Mouse (Mus musculus) adrenal gland, adult 2 months (tissue): Measurements from ENCODE around the gene Fbxl7. TPM values are rescaled to one million over a fixed set of nuclear protein-coding genes. Genes with fewer than 3 reads are reported as not detected.

Experiments
- DNase-seq: peaks from one replicate; pipeline ENCODE4 v3.0.0; 2021
- long read RNA-seq: library from polyadenylated mRNA; stranded (forward); transcript quantifications from one replicate; pipeline ENCODE4 v2.0.0, GENCODE M21; 2021
- polyA plus RNA-seq: library from polyadenylated mRNA; depleted of rRNA; stranded (reverse); fragments of >200 nt; gene quantifications from 2 replicates; pipeline ENCODE4 v1.2.3, GENCODE M21; 2012; rRNA removed
- total RNA-seq, 2 experiments: library from RNA; stranded (reverse); gene quantifications; 2 replicates each; pipeline ENCODE4 v1.2.3; 2021

Fbxl7 gene
- 10 to 100 TPM; 10.8 to 11.2 TPM for total RNA-seq
- polyA plus RNA-seq, result 9.6 and 11.9 TPM in 2 replicates
- long read RNA-seq, partial matches to known transcripts, result 0 of 2 reads
- long read RNA-seq, other reads (novel, unspliced or antisense), result 2 of 2 reads

- peak; percentile 97 for DNase-seq
These were observed at the start of gene Fbxl7 for GRCm38 (mm10) chr15:26895251-26895711. Fbxl7 (minus strand) TSS chr15:26895580.

DNA sequence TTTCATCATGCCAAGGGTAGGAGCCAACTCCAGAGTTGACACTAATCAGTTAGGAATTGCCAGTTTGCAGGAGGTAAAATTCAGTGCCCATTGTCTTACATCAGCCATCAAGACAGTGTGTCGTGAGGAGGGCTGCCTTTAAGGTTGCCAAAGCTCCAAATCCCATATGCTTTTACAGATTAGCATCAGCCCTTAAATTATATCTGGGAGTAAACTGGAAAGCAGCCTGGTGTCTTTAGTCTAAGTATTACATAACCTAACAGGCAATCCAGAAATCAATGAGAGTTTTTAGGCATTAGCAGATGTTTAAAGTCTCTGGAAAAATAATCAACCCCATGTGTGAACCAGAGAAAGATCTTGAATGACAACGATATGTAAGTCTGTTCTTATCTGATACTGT lies 26.6 kb upstream of the Fbxl7 start:
- DNase-seq, result no peak

DNA sequence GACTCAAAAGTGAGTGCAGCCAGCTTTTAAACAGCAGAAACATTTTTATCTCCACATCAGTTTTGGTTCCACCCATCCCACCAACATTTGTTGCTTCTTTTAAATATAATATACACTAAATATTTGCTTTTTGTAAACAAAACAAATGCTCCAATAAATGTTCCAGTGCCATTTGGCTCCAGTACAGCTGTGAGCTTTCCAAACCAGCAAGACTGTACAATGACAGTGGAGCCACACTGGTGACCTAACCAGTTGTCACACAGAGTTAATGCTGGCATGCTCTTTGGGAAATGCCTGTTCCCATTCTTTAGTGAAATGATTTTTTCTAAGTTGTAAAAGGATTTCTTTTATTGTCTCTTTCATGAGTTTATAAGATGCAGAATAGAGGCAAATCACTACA lies 18.0 kb upstream of the Fbxl7 start:
- no peak for DNase-seq

- DNase-seq, result no peak
These were observed 381 bp upstream of the Fbxl7 start for GRCm38 (mm10) chr15:26895761-26896160.

GRCm38 (mm10) chr15:26894801-26895229 lies 565 bp downstream of the Fbxl7 start:
- peak; percentile 70 for DNase-seq

- peak; percentile 82 for DNase-seq
These were observed 1.2 kb downstream of the Fbxl7 start for GRCm38 (mm10) chr15:26894031-26894655.

DNA sequence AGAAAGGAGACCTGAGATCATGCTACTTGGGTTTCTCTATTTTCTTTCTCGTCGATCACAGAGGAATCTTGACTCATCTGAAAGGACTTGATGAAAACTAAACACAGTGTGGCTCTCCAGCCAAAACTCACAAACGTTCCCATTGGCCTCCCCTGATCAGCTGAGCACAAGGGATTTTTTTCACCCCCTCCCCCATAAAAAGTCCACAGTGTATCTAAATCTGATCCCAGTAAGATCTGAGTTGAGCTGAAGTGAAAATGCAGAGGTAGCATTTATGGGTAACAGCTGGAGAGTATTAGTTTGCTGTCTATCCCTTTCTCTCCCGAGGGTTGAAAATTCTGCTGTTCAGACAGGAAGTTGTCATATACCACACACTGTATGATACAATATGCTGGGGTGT lies 2.2 kb downstream of the Fbxl7 start:
- DNase-seq, result peak; percentile 2

DNA sequence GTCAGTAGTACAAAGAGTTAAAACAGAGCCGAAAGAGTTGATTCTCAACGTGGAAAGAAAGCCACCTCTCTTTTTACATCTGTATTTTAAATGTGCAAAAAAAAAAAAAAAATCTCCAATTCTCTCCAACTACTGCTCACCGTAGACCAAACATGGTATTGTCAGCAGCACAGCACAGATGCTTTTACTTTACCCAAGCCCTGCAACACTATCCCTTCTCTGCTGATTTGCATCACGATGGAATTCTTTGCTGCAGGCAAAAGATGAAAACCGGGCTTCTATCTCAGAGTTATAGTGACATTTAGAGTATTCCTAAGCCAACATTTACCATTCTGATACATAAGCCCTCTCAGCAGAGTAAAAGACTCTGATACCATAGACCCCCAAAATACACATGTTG lies 5.4 kb downstream of the Fbxl7 start:
- no peak for DNase-seq

GRCm38 (mm10) chr15:26888170-26888569 lies 7.2 kb downstream of the Fbxl7 start:
- peak; percentile 15 for DNase-seq

DNA sequence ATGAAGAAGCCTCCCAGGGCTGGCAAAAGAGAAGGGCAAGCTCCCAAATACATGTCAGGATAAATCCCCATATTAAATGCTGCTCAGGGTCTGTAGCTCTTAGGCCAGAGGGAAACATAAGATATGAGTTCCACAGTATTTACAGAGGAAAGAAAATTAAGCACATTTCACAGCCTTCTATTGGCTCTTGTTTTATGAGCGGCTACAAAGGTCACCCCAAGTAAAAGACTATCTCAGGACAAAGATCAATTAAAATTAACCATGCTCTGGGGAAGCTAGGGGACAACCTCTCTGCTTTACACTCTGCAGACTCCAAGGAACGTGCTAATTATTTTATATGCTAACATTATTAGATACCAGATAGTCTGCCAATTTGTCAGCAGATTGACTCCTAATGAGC lies 9.4 kb downstream of the Fbxl7 start:
- no peak for DNase-seq

DNA sequence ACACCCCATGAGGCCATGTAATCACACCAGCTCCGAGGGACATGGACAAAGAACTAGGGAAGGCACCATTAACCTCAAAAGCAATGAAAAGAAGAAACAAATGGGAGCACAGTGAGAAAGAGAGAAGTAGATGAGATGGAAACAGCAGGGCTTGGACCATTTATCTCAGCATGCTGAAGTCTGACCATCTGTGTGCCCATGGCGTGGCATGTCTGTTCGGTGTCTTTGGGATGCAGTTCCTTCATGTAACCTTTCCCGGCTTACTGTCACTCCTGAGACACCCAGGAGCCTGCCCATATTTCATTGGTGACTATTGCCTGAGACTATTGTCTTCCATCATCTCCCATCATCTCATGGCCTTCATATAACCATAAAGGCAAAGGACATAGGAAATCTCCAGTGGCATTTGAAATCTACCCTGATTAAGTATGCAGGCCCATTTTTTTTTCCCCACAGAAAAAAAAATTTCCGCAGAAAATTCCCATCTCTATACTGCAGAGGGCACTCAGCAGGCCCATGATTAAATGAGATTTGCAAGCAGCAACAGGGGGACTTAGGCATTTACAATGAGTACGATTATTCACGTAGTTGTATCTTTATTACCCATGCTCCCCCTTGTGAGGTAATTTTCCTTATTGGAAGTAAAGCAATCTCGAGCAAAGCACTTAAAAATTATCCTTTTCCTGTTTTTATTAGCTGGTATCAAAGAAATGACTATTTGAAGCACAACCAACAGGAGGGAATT lies 15.0 kb downstream of the Fbxl7 start:
- no peak for DNase-seq

DNA sequence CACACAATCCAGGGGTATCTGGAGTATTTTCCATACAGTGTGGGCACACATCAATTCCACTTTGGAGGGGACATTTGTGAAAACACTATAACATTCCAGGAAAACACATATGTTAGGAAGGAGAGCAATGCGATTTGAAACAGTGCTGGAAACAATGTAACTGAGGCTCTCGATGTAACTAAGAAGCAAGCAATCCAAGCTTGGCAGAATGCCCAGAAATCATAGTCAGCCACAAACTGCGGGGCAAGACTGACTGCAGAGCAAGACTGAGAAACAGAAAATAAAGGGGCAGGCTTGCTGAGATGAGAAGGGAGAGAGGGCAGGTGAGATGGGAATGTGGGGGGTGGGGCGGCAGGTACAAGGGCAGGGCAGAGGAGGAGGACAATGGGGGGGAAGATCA lies 19.7 kb downstream of the Fbxl7 start:
- DNase-seq, result peak; percentile 74

DNA sequence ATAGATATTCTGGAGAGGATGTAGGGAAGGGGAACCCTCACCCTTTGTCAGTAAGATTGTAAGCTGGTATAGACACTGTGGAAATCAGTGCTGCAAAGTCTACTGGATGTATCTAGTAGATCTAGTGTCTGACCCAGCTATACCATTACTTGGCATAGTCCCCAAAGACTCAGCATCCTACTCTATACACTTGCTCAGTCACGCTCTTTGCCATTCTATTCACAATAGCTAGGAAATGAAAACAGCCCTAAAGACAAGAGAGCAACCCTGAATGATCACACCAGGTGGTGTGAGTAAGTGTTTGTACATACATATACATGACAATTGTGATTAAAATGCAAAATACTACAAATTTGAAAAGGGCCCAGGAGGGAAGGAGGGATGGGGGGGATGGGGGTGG lies 23.1 kb downstream of the Fbxl7 start:
- DNase-seq, result no peak

GRCm38 (mm10) chr15:26869197-26869596 lies 26.2 kb downstream of the Fbxl7 start:
- DNase-seq, result no peak

DNA sequence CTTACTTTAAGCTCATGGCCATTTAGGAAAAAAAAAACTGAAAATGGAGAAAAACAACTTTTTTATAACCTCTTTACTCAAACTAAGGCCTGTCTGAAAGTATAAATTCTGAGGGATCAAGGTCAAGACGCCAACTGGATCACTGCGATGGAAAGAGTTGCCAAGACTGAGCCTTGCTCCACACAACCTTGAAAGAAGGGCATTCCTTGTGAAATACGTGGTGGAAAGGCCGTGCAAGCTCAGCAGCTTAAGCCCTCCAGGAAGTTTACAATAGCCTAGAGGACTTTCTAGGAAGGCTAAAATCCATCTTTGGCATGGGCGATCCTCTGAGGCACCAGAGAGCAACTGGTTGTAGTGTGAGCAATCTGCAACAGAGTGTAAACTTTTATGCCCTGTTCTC lies 27.9 kb downstream of the Fbxl7 start:
- DNase-seq, result peak; percentile 60

- DNase-seq, result no peak
These were observed 33.2 kb downstream of the Fbxl7 start for GRCm38 (mm10) chr15:26862173-26862572.

GRCm38 (mm10) chr15:26849626-26850025 lies 45.8 kb downstream of the Fbxl7 start:
- DNase-seq, result no peak

GRCm38 (mm10) chr15:26842216-26842615 lies 53.2 kb downstream of the Fbxl7 start:
- peak; percentile 6 for DNase-seq

GRCm38 (mm10) chr15:26838386-26838785 lies 57.0 kb downstream of the Fbxl7 start:
- DNase-seq, result no peak

GRCm38 (mm10) chr15:26837200-26837599 lies 58.2 kb downstream of the Fbxl7 start:
- DNase-seq, result no peak

GRCm38 (mm10) chr15:26834415-26834814 lies 61.0 kb downstream of the Fbxl7 start:
- DNase-seq, result peak; percentile 26

- DNase-seq, result no peak
These were observed 64.2 kb downstream of the Fbxl7 start for GRCm38 (mm10) chr15:26831141-26831540.

DNA sequence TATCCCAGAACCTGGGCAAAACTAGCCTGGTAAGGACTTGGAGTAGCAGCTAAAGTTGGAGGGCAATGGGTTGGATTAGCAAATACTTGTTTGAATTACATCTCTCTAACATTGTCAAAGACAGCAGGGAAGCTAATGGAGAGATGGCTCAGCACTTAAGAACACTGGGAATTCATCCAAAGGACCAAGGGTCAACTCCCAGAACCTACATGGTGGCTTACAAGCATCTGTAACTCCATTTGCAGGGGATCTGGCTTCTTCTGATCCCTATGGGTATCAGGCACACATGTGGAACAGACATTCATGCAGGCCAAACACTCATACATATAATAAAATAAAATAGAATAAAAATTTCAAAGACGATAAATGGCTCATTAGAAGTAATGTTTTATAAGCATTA lies 78.4 kb downstream of the Fbxl7 start:
- DNase-seq, result no peak
